Comparison of ENCODE assay signal across 28 mouse cellular contexts in the genomic region with DNA sequence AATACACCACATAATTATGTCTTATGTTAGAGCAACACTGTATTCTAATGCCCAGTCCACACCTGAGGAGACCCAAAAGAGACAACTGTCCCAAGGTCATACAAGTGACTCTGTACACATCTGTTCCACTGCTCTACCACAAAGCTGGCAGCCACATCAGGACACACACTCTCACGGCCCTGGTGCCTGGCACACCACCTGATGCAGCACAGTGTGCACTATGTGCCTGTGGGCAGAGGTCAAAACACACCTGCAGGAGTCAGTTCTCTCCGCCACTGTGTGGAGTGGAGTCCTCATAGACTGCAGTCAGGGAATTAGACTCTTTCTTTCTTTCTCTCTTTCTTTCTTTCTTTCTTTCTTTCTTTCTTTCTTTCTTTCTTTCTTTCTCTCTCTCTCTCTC. TPM values are rescaled to one million over a fixed set of nuclear protein-coding genes. Genes with fewer than 3 reads are reported as not detected.
DNase-seq lines count a peak whose midpoint lies in the region; ATAC-seq and TF ChIP-seq lines count a peak whose summit lies in the region.
"Had no signal": no experiment of that assay in that cellular context is flagged by ENCODE, and none has a peak within 500 bp of the region (broad histone marks: within the 10 kb centered on the region; RNA-seq: fewer than 3 reads in every experiment).

No protein-coding gene starts in this region.

- H3K9me3 ChIP-seq in kidney, embryonic 16.5 days (ENCODE audit: low read length) = no peaks in the 10 kb centered on the region
- no peaks in the 10 kb centered on the region for H3K9me3 ChIP-seq in liver, embryonic 12.5 days (replicated peaks)
- H3K9me3 ChIP-seq in kidney, postnatal 0 days (replicated peaks; ENCODE audit: low read length) = no peaks in the 10 kb centered on the region
- H3K9me3 ChIP-seq: embryonic facial prominence, embryonic 12.5 days; heart, embryonic 13.5 days; hindbrain, embryonic 10.5 days; hindbrain, embryonic 15.5 days; limb, embryonic 13.5 days; neural tube, embryonic 13.5 days had no signal

- no peaks in the 10 kb centered on the region for H3K4me1 ChIP-seq in kidney, embryonic 16.5 days (ENCODE audit: insufficient read depth, low read length)
- H3K4me1 ChIP-seq in liver, adult 2 months (ENCODE audit: control insufficient read depth, insufficient read depth, low read length) = peaks cover 7% of the 10 kb centered on the region
- peaks cover 12% of the 10 kb centered on the region for H3K4me1 ChIP-seq in liver, embryonic 12.5 days
- H3K4me1 ChIP-seq in kidney, postnatal 0 days (replicated peaks; ENCODE audit: insufficient read depth, low read length) = no peaks in the 10 kb centered on the region
- H3K4me1 ChIP-seq: embryonic facial prominence, embryonic 12.5 days; heart, embryonic 13.5 days; hindbrain, embryonic 15.5 days; neural tube, embryonic 13.5 days had no signal

- TF ChIP-seq CTCF in liver, adult 2 months (IDR thresholded peaks at IDR 0.05; ENCODE audit: low read depth, low read length) = 0 out of 2 replicates have a peak, but pooled peaks have one; percentile 8
- no peak for TF ChIP-seq CTCF in kidney, postnatal 0 days (IDR thresholded peaks at IDR 0.05; ENCODE audit: low read depth)

- H3K4me3 ChIP-seq in kidney, embryonic 16.5 days (ENCODE audit: low read length) = no peak overlapping the region
- no peak overlapping the region for H3K4me3 ChIP-seq in liver, adult 2 months (ENCODE audit: insufficient read depth, low read depth, low read length)
- no peak overlapping the region for H3K4me3 ChIP-seq in liver, embryonic 12.5 days
- H3K4me3 ChIP-seq in kidney, postnatal 0 days (replicated peaks; ENCODE audit: low read depth, low read length) = no peak overlapping the region
- H3K4me3 ChIP-seq: embryonic facial prominence, embryonic 12.5 days; heart, embryonic 13.5 days; hindbrain, embryonic 10.5 days; hindbrain, embryonic 15.5 days; layer of hippocampus, adult 2 months; left cerebral cortex, adult 2 months; limb, embryonic 13.5 days; neural tube, embryonic 13.5 days had no signal

- no peak overlapping the region for H3K4me2 ChIP-seq in kidney, embryonic 16.5 days (replicated peaks; ENCODE audit: low read depth, low read length)
- H3K4me2 ChIP-seq in liver, embryonic 12.5 days = no peak overlapping the region
- no peak overlapping the region for H3K4me2 ChIP-seq in kidney, postnatal 0 days (ENCODE audit: low read length)
- H3K4me2 ChIP-seq: embryonic facial prominence, embryonic 12.5 days; heart, embryonic 13.5 days; hindbrain, embryonic 15.5 days; limb, embryonic 13.5 days; lung, embryonic 14.5 days; midbrain, embryonic 11.5 days; neural tube, embryonic 13.5 days had no signal

- H3K36me3 ChIP-seq in kidney, embryonic 16.5 days (ENCODE audit: insufficient read depth, low read length) = no peaks in the 10 kb centered on the region
- no peaks in the 10 kb centered on the region for H3K36me3 ChIP-seq in liver, adult 2 months (ENCODE audit: control insufficient read depth, insufficient read depth, low read length)
- no peaks in the 10 kb centered on the region for H3K36me3 ChIP-seq in liver, embryonic 12.5 days
- H3K36me3 ChIP-seq in kidney, postnatal 0 days (ENCODE audit: insufficient read depth, low read length) = peaks cover 4% of the 10 kb centered on the region; the same call in 1 of the 2 replicates
- H3K36me3 ChIP-seq: embryonic facial prominence, embryonic 12.5 days; heart, embryonic 13.5 days; hindbrain, embryonic 10.5 days; hindbrain, embryonic 15.5 days; limb, embryonic 13.5 days; neural tube, embryonic 13.5 days had no signal

- no peaks in the 10 kb centered on the region for H3K27me3 ChIP-seq in kidney, embryonic 16.5 days (ENCODE audit: insufficient read depth, low read length)
- H3K27me3 ChIP-seq in liver, adult 2 months (ENCODE audit: control insufficient read depth, insufficient read depth, low read length) = no peaks in the 10 kb centered on the region
- H3K27me3 ChIP-seq in liver, embryonic 12.5 days (replicated peaks) = no peaks in the 10 kb centered on the region
- no peaks in the 10 kb centered on the region for H3K27me3 ChIP-seq in kidney, postnatal 0 days (ENCODE audit: insufficient read depth, low read length)
- H3K27me3 ChIP-seq: embryonic facial prominence, embryonic 12.5 days; heart, embryonic 13.5 days; hindbrain, embryonic 15.5 days; limb, embryonic 13.5 days; neural tube, embryonic 13.5 days had no signal

- peak; percentile 73 for DNase-seq in kidney, adult 11 months
- DNase-seq in liver, adult 2 months (ENCODE audit: extremely low read depth, low read depth, low spot score) = peak; percentile 94
- no peak for DNase-seq in kidney, postnatal 0 days (ENCODE audit: low spot score)
- peak; percentile 73 to 76 for DNase-seq in kidney, postnatal 36 days
- DNase-seq in frontal cortex, postnatal 10 days (ENCODE audit: low spot score in 2 of 2) = no peak
- DNase-seq: adrenal gland, postnatal 14 days; cerebellum, adult 11-12 months; cerebellum, adult 9-11 months; embryo, embryonic 11 days; gastrocnemius, postnatal 36 days; heart, postnatal 10 days; lung, embryonic 14.5 days; lung, postnatal 14 days had no signal

- TF ChIP-seq POLR2A in liver, adult 2 months (IDR thresholded peaks at IDR 0.05; ENCODE audit: extremely low read depth, insufficient read depth, low read length) = no peak

- WGBS in kidney, embryonic 16.5 days = 84% methylated on average over 2 of the region's 2 CpGs
- 17% methylated on average over 2 of the region's 2 CpGs for WGBS in liver, adult 2 months
- 77% methylated on average over 2 of the region's 2 CpGs for WGBS in liver, embryonic 12.5 days (ENCODE audit: insufficient replicate concordance)
- WGBS in kidney, postnatal 0 days = 73% methylated on average over 2 of the region's 2 CpGs

- ATAC-seq in kidney, embryonic 16.5 days (ENCODE audit: low FRiP score, low TSS enrichment) = no peak
- no peak for ATAC-seq in liver, embryonic 12.5 days
- ATAC-seq in kidney, postnatal 0 days (replicated peaks; ENCODE audit: low FRiP score, low read depth) = 0 out of 2 replicates have a peak, but pooled peaks have one; percentile 46
- ATAC-seq: CD4-positive, CD25-positive, alpha-beta regulatory T cell, adult 4 months; forebrain, embryonic 14.5 days; inflammation-experienced regulatory T-cells, adult 6 months had no signal

- H3K9ac ChIP-seq in kidney, embryonic 16.5 days (replicated peaks; ENCODE audit: low read length) = no peak overlapping the region
- H3K9ac ChIP-seq in liver, adult 2 months (ENCODE audit: low read depth, low read length) = no peak overlapping the region
- H3K9ac ChIP-seq in liver, embryonic 12.5 days = no peak overlapping the region
- no peak overlapping the region for H3K9ac ChIP-seq in kidney, postnatal 0 days (ENCODE audit: low read depth, low read length)
- H3K9ac ChIP-seq: embryonic facial prominence, embryonic 12.5 days; heart, embryonic 13.5 days; hindbrain, embryonic 15.5 days; limb, embryonic 13.5 days; liver, embryonic 14.5 days; lung, embryonic 14.5 days; neural tube, embryonic 13.5 days had no signal

- no peak overlapping the region for H3K27ac ChIP-seq in kidney, embryonic 16.5 days (ENCODE audit: low read length)
- peak overlapping the region; percentile 19; the same call in 1 of the 2 replicates for H3K27ac ChIP-seq in liver, adult 2 months (replicated peaks; ENCODE audit: insufficient read depth, low read depth, low read length)
- H3K27ac ChIP-seq in liver, embryonic 12.5 days = no peak overlapping the region
- no peak overlapping the region for H3K27ac ChIP-seq in kidney, postnatal 0 days
- H3K27ac ChIP-seq: embryonic facial prominence, embryonic 12.5 days; heart, embryonic 13.5 days; hindbrain, embryonic 10.5 days; hindbrain, embryonic 15.5 days; layer of hippocampus, adult 2 months; left cerebral cortex, adult 2 months; limb, embryonic 13.5 days; liver, embryonic 14.5 days; neural tube, embryonic 13.5 days had no signal

- peaks cover 3% of the 10 kb centered on the region; the same call in 1 of the 2 replicates for H3K79me2 ChIP-seq in liver, adult 2 months (ENCODE audit: control insufficient read depth, insufficient read depth, low read length)

RNA-seq across cellular contexts. Expression of a gene that starts 52.1 kb away (rescaled TPM):
- 53.9 and 54.8 TPM in 2 replicates for polyA plus RNA-seq in kidney, embryonic 16.5 days (2015; fragmentation: Nextera tagmentation; extraction: Ambion mirVana)
- total RNA-seq in liver, adult 2 months (2014; rRNA removed) = 5.4 and 8.2 TPM in 2 replicates
- 8.4 and 8.9 TPM in 2 replicates for polyA plus RNA-seq in liver, adult 2 months (2012; rRNA removed)
- 15.4 and 15.7 TPM in 2 replicates for polyA plus RNA-seq in liver, embryonic 12.5 days (2016; fragmentation: Nextera tagmentation; extraction: Ambion mirVana)
- polyA plus RNA-seq in kidney, postnatal 0 days (2015; fragmentation: Nextera tagmentation; extraction: Ambion mirVana) = 39.7 and 41.6 TPM in 2 replicates

RNA-seq across cellular contexts. Expression of a gene that starts 56.5 kb away (rescaled TPM):
- polyA plus RNA-seq in kidney, embryonic 16.5 days (2015; fragmentation: Nextera tagmentation; extraction: Ambion mirVana) = 0.76 and 0.81 TPM in 2 replicates
- not detected in 2 replicates for total RNA-seq in liver, adult 2 months (2014; rRNA removed)
- 0.10 TPM in 1 of 2 replicates, not detected in the other for polyA plus RNA-seq in liver, adult 2 months (2012; rRNA removed)
- 0.25 and 0.31 TPM in 2 replicates for polyA plus RNA-seq in liver, embryonic 12.5 days (2016; fragmentation: Nextera tagmentation; extraction: Ambion mirVana)
- polyA plus RNA-seq in kidney, postnatal 0 days (2015; fragmentation: Nextera tagmentation; extraction: Ambion mirVana) = 0.68 and 0.74 TPM in 2 replicates
- polyA plus RNA-seq: CD4-positive, CD25-positive, alpha-beta regulatory T cell, adult 4 months had no signal

RNA-seq across cellular contexts. Expression of a gene that starts 56.8 kb away (rescaled TPM):
- 2.0 and 2.2 TPM in 2 replicates for polyA plus RNA-seq in kidney, embryonic 16.5 days (2015; fragmentation: Nextera tagmentation; extraction: Ambion mirVana)
- 5.1 and 6.0 TPM in 2 replicates for total RNA-seq in liver, adult 2 months (2014; rRNA removed)
- polyA plus RNA-seq in liver, adult 2 months (2012; rRNA removed) = 13.6 and 14.4 TPM in 2 replicates
- polyA plus RNA-seq in liver, embryonic 12.5 days (2016; fragmentation: Nextera tagmentation; extraction: Ambion mirVana) = 1.5 and 1.6 TPM in 2 replicates
- 2.4 and 2.6 TPM in 2 replicates for polyA plus RNA-seq in kidney, postnatal 0 days (2015; fragmentation: Nextera tagmentation; extraction: Ambion mirVana)

Comparison
In these comparisons a context has a peak if more than half of its experiments do, and no peak if none do; other contexts are left out.
1. DNase-seq: peak in kidney, adult 11 months (single experiment), liver, adult 2 months (single experiment) and kidney, postnatal 36 days (2 of 2); none in kidney, postnatal 0 days (single experiment) and frontal cortex, postnatal 10 days (0 of 2).